ENCODE assay signal across 10 mouse cellular contexts in genomic region chr7:19184250-19184649, GRCm38 (mm10). TPM values are rescaled to one million over a fixed set of nuclear protein-coding genes. Genes with fewer than 3 reads are reported as not detected.
DNase-seq lines count a peak whose midpoint lies in the region; ATAC-seq and TF ChIP-seq lines count a peak whose summit lies in the region.
"Had no signal": no experiment of that assay in that cellular context is flagged by ENCODE, and none has a peak within 500 bp of the region (broad histone marks: within the 10 kb centered on the region; RNA-seq: fewer than 3 reads in every experiment).

No protein-coding gene starts in this region.

- intact Hi-C loops in gastrocnemius, postnatal 36 days (cut with DNase I): no loop called here

- H3K9ac ChIP-seq in kidney, postnatal 0 days (ENCODE audit: low read depth, low read length): no peak overlapping the region
- H3K9ac ChIP-seq in embryonic facial prominence, embryonic 13.5 days: no peak overlapping the region; the same call in 1 of the 2 replicates

- peaks cover 8% of the 10 kb centered on the region for H3K27me3 ChIP-seq in kidney, postnatal 0 days (ENCODE audit: insufficient read depth, low read length)
- H3K27me3 ChIP-seq in embryonic facial prominence, embryonic 13.5 days: peaks cover 17% of the 10 kb centered on the region

- H3K27ac ChIP-seq in kidney, postnatal 0 days: peak overlapping the region; percentile 55
- peak overlapping the region; percentile 89 for H3K27ac ChIP-seq in embryonic facial prominence, embryonic 13.5 days
- H3K27ac ChIP-seq: macrophage had no signal

- DNase-seq in gastrocnemius, postnatal 25 days: peak; percentile 31
- DNase-seq in gastrocnemius, postnatal 36 days: no peak
- DNase-seq in kidney, postnatal 0 days (ENCODE audit: low spot score): no peak
- no peak for DNase-seq in kidney, adult 9 months
- peak; percentile 17 to 32 for DNase-seq in kidney, postnatal 36 days
- DNase-seq in left cerebral cortex, adult 8-10 months (ENCODE audit: low spot score in 2 of 2): no peak
- no peak for DNase-seq in testis, postnatal 10 days (ENCODE audit: low spot score)

- no peaks in the 10 kb centered on the region for H3K9me3 ChIP-seq in kidney, postnatal 0 days (replicated peaks; ENCODE audit: low read length)
- H3K9me3 ChIP-seq in embryonic facial prominence, embryonic 13.5 days: no peaks in the 10 kb centered on the region

- H3K4me2 ChIP-seq in kidney, postnatal 0 days (ENCODE audit: low read length): no peak overlapping the region
- peak overlapping the region; percentile 18; the same call in 1 of the 2 replicates for H3K4me2 ChIP-seq in embryonic facial prominence, embryonic 13.5 days

- ATAC-seq in kidney, postnatal 0 days (replicated peaks; ENCODE audit: low FRiP score, low read depth): no peak
- ATAC-seq in embryonic facial prominence, embryonic 13.5 days (ENCODE audit: insufficient number of reproducible peaks, insufficient read depth, low FRiP score, low TSS enrichment, low read depth): no peak

- TF ChIP-seq CTCF in kidney, postnatal 0 days (IDR thresholded peaks at IDR 0.05; ENCODE audit: low read depth): no peak

- peaks cover 20% of the 10 kb centered on the region for H3K4me1 ChIP-seq in kidney, postnatal 0 days (replicated peaks; ENCODE audit: insufficient read depth, low read length)
- peaks cover 38% of the 10 kb centered on the region for H3K4me1 ChIP-seq in embryonic facial prominence, embryonic 13.5 days

- 0 out of 2 replicates have a peak, but pooled peaks cover 11% of the 10 kb centered on the region for H3K36me3 ChIP-seq in kidney, postnatal 0 days (ENCODE audit: insufficient read depth, low read length)
- H3K36me3 ChIP-seq in embryonic facial prominence, embryonic 13.5 days: peaks cover 24% of the 10 kb centered on the region

- 70% methylated on average over 2 of the region's 2 CpGs for WGBS in kidney, postnatal 0 days
- 72% methylated on average over 2 of the region's 2 CpGs for WGBS in embryonic facial prominence, embryonic 13.5 days

- no peak overlapping the region for H3K4me3 ChIP-seq in kidney, postnatal 0 days (replicated peaks; ENCODE audit: low read depth, low read length)
- no peak overlapping the region for H3K4me3 ChIP-seq in embryonic facial prominence, embryonic 13.5 days

RNA-seq across cellular contexts. Expression of gene Eml2, which starts 8.0 kb away (rescaled TPM):
- total RNA-seq in gastrocnemius, postnatal 25 days (2021): 1 to 10 TPM; 8.4 to 9.4 TPM
- total RNA-seq in gastrocnemius, postnatal 36 days (2021): 1 to 10 TPM; 9.6 to 10.0 TPM
- polyA plus RNA-seq in kidney, postnatal 0 days (2015; fragmentation: Nextera tagmentation; extraction: Ambion mirVana): 10.6 and 13.1 TPM in 2 replicates
- polyA plus RNA-seq in embryonic facial prominence, embryonic 13.5 days (2015; fragmentation: Nextera tagmentation; extraction: Ambion mirVana): 5.1 and 7.2 TPM in 2 replicates
- total RNA-seq in left cerebral cortex, adult 8-10 months (2022): 100 to 1,000 TPM; 159 to 188 (median 167) TPM

RNA-seq across cellular contexts. Expression of gene Gipr, which starts 18.3 kb away (rescaled TPM):
- total RNA-seq in gastrocnemius, postnatal 25 days (2021): not detected
- total RNA-seq in gastrocnemius, postnatal 36 days (2021): not detected
- polyA plus RNA-seq in kidney, postnatal 0 days (2015; fragmentation: Nextera tagmentation; extraction: Ambion mirVana): 0.08 and 0.09 TPM in 2 replicates
- 0.37 and 0.56 TPM in 2 replicates for polyA plus RNA-seq in embryonic facial prominence, embryonic 13.5 days (2015; fragmentation: Nextera tagmentation; extraction: Ambion mirVana)
- total RNA-seq in left cerebral cortex, adult 8-10 months (2022): 1 to 10 TPM; 1.2 to 2.5 (median 1.5) TPM
- total RNA-seq: liver, adult 2 months had no signal
- polyA plus RNA-seq: liver, adult 2 months; macrophage had no signal

RNA-seq across cellular contexts. Expression of gene Gpr4, which starts 28.1 kb away (rescaled TPM):
- 1 to 10 TPM; 1.7 to 2.4 TPM for total RNA-seq in gastrocnemius, postnatal 25 days (2021)
- total RNA-seq in gastrocnemius, postnatal 36 days (2021): 1 to 10 TPM; 2.2 to 2.6 TPM
- 5.1 and 5.2 TPM in 2 replicates for polyA plus RNA-seq in kidney, postnatal 0 days (2015; fragmentation: Nextera tagmentation; extraction: Ambion mirVana)
- 1.6 and 1.9 TPM in 2 replicates for polyA plus RNA-seq in embryonic facial prominence, embryonic 13.5 days (2015; fragmentation: Nextera tagmentation; extraction: Ambion mirVana)
- 1 to 10 TPM; 2.2 to 2.7 (median 2.5) TPM for total RNA-seq in left cerebral cortex, adult 8-10 months (2022)

RNA-seq across cellular contexts. Expression of gene Snrpd2, which starts 34.7 kb away (rescaled TPM):
- 10 to 100 TPM; 48.2 to 50.0 TPM for total RNA-seq in gastrocnemius, postnatal 25 days (2021)
- total RNA-seq in gastrocnemius, postnatal 36 days (2021): 10 to 100 TPM; 47.3 to 49.9 TPM
- polyA plus RNA-seq in kidney, postnatal 0 days (2015; fragmentation: Nextera tagmentation; extraction: Ambion mirVana): 119 and 127 TPM in 2 replicates
- polyA plus RNA-seq in embryonic facial prominence, embryonic 13.5 days (2015; fragmentation: Nextera tagmentation; extraction: Ambion mirVana): 137 and 167 TPM in 2 replicates
- 10 to 100 TPM; 73.5 to 79.4 (median 76.1) TPM for total RNA-seq in left cerebral cortex, adult 8-10 months (2022)

RNA-seq across cellular contexts. Expression of gene Qpctl, which starts 35.2 kb away (rescaled TPM):
- total RNA-seq in gastrocnemius, postnatal 25 days (2021): 1 to 10 TPM; 2.3 to 2.5 TPM
- total RNA-seq in gastrocnemius, postnatal 36 days (2021): 1 to 10 TPM; 1.5 to 2.0 TPM
- 13.3 and 15.4 TPM in 2 replicates for polyA plus RNA-seq in kidney, postnatal 0 days (2015; fragmentation: Nextera tagmentation; extraction: Ambion mirVana)
- polyA plus RNA-seq in embryonic facial prominence, embryonic 13.5 days (2015; fragmentation: Nextera tagmentation; extraction: Ambion mirVana): 15.2 and 16.2 TPM in 2 replicates
- 10 to 100 TPM; 16.5 to 19.2 (median 18.6) TPM for total RNA-seq in left cerebral cortex, adult 8-10 months (2022)

Comparison
In these comparisons a context has a peak if more than half of its experiments do, and no peak if none do; other contexts are left out.
1. DNase-seq: peak in gastrocnemius, postnatal 25 days (single experiment) and kidney, postnatal 36 days (2 of 2); none in gastrocnemius, postnatal 36 days (0 of 2), kidney, postnatal 0 days (single experiment), kidney, adult 9 months (single experiment), left cerebral cortex, adult 8-10 months (0 of 2) and testis, postnatal 10 days (single experiment).
2. RNA of gene Eml2, which starts 8.0 kb away (total RNA-seq): 159 to 188 TPM in left cerebral cortex, adult 8-10 months; 9.6 to 10.0 TPM in gastrocnemius, postnatal 36 days and 8.4 to 9.4 TPM in gastrocnemius, postnatal 25 days; every median in the first group is over 10 times any median in the second.